Mouse (Mus musculus): Measurements from ENCODE around the gene Sik2. TPM values are rescaled to one million over a fixed set of nuclear protein-coding genes. Genes with fewer than 3 reads are reported as not detected.

The Sik2 gene
- polyA plus RNA-seq, 1 experiment from 2014 or later, result 19.0 TPM

DNA sequence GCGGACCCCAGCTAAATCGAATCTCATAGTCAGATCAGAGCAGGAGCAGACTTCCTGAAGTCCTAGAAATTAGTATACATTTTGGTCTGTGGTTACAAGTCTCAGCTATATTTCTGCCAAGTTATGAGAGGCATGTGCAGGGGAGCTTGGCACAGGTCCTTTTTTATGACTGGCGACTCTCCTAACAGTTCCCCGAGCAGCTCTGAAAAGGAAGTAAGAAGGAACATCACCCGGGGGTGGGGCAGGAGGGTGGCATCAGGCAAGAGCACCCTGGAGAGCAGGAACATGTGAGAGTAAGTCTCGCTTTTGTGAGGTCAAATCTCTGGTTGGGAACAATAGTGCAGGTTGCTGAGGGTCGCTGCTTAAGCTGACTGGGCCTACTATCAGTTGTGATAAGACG lies 158.2 kb downstream of the Sik2 start:
- Histone ChIP-seq H3K9me3 (replicated peaks) (no peaks in the 10 kb centered on the region), H3K27ac (replicated peaks) (peak overlapping the region; percentile 34; the same call in 1 of the 2 replicates), H3K4me3 (replicated peaks) (no peak overlapping the region), H3K9ac (no peak overlapping the region), H3K4me1 (peaks cover 21% of the 10 kb centered on the region), H3K27me3 (no peaks in the 10 kb centered on the region), H3K36me3 (no peaks in the 10 kb centered on the region), H3K4me2 (replicated peaks) (peak overlapping the region; percentile 32)
- ATAC-seq (ENCODE audit: insufficient number of reproducible peaks, low FRiP score, low TSS enrichment, low read depth), result no peak
- 34% methylated on average over 8 of the region's 8 CpGs for WGBS

DNA sequence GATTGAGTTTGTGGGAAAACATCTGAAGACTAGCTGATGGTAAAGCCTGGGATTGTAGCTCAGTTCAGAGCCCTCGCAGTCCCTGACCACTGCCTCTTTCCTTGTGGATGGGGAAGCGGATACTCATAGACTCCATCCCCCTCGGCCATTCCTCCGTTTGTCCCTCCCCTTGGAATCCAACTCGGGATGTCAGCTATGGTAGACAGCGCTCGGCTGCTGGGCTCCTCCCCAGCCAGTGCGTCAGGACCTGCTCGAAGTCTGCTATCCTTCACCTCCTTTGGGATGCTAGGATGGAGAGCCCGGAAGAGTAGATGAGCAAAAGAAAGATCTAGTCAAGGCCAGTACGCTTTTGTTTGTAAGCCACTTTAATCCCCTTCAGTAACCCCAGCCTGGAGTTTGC lies 158.6 kb downstream of the Sik2 start:
- peaks cover 21% of the 10 kb centered on the region for H3K4me1 ChIP-seq
- H3K4me2 ChIP-seq (replicated peaks), result peak overlapping the region; percentile 32
- H3K9me3 ChIP-seq (replicated peaks), result no peaks in the 10 kb centered on the region
- H3K4me3 ChIP-seq (replicated peaks), result no peak overlapping the region
- H3K9ac ChIP-seq, result no peak overlapping the region
- H3K27ac ChIP-seq (replicated peaks), result 0 out of 2 replicates have a peak overlapping the region, but pooled peaks have one; percentile 22
- H3K27me3 ChIP-seq, result no peaks in the 10 kb centered on the region
- WGBS, result 14% methylated on average over 11 of the region's 11 CpGs
- ATAC-seq (ENCODE audit: insufficient number of reproducible peaks, low FRiP score, low TSS enrichment, low read depth), result 0 out of 2 replicates have a peak, but pooled peaks have one; percentile 30
- no peaks in the 10 kb centered on the region for H3K36me3 ChIP-seq

DNA sequence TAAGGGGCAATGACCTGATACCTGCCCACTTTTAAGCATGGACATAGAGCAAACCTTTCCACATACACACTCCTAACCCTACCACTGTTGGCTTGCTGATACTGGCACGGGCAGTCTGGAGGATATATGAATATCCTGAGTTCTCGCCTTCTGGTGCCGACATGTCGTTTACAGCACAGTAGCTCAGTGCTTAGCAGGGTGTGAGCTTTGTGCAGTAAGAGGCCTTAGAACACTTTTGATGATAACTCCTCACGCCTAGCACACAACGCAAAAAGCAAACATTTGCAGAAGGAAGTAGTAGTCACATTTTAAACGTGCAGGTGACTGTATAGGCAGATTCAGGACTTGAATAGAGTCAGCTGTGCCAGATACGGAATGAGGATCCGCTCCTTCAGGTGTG lies 159.1 kb downstream of the Sik2 start:
- H3K27ac ChIP-seq (replicated peaks), result no peak overlapping the region

DNA sequence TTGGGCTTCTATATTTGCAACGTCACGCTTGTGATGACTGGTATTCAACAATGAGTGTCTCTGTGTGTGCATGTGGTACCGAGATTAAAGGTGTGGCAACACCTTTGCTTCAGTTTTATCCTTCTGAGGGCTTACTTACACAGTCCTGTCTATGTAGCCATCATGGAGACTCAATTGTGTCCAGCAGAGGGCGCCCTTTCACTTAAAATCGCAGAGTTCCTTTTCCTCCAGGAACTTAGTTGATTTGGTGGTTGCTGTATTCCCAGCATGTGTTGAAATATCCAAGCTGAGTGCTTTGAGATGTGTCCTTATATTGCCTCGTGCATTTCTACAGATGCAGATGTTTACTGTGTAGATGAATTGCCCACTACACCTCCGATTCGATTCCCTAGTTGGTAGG lies 159.6 kb downstream of the Sik2 start:
- 22% methylated on average over 8 of the region's 8 CpGs for WGBS
- peak; percentile 73; the same call in 1 of the 2 replicates for ATAC-seq (ENCODE audit: insufficient number of reproducible peaks, low FRiP score, low TSS enrichment, low read depth)
- Histone ChIP-seq H3K27ac (replicated peaks) (no peak overlapping the region), H3K9me3 (replicated peaks) (no peaks in the 10 kb centered on the region), H3K27me3 (no peaks in the 10 kb centered on the region), H3K4me1 (peaks cover 21% of the 10 kb centered on the region), H3K4me2 (replicated peaks) (no peak overlapping the region), H3K9ac (no peak overlapping the region), H3K4me3 (replicated peaks) (no peak overlapping the region), H3K36me3 (no peaks in the 10 kb centered on the region)

More for the DNA sequence above, 159.1 kb downstream of the Sik2 start:
- no peak overlapping the region for H3K9ac ChIP-seq
- peak overlapping the region; percentile 32; the same call in 1 of the 2 replicates for H3K4me2 ChIP-seq (replicated peaks)
- H3K4me1 ChIP-seq, result peaks cover 21% of the 10 kb centered on the region
- H3K4me3 ChIP-seq (replicated peaks), result no peak overlapping the region
- no peak for ATAC-seq (ENCODE audit: insufficient number of reproducible peaks, low FRiP score, low TSS enrichment, low read depth)
- no peaks in the 10 kb centered on the region for H3K27me3 ChIP-seq
- H3K36me3 ChIP-seq, result no peaks in the 10 kb centered on the region
- WGBS, result 68% methylated on average over 9 of the region's 9 CpGs
- H3K9me3 ChIP-seq (replicated peaks), result no peaks in the 10 kb centered on the region

DNA sequence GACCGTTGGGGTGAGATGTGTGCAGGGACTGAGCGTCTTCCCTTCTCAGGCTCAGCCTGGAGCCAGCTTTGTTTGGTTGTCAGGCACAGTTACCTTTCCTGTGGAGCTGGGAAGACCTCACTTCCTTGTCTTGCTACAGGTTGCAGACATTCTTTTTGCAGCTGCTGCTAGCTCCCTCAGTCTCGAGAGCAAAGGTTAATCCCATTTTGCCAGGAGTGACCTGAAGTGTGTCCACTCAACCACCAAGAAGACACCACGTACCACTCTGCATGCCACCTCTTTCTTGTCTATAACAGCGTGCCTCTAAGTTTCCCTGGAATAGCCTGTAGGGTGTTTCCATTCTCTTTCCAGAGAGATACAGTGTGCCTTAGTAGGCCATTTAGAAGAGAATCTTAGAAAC lies 160.1 kb downstream of the Sik2 start:
- Histone ChIP-seq H3K4me3 (replicated peaks) (no peak overlapping the region), H3K9ac (no peak overlapping the region), H3K4me2 (replicated peaks) (no peak overlapping the region), H3K27ac (replicated peaks) (no peak overlapping the region), H3K9me3 (replicated peaks) (no peaks in the 10 kb centered on the region), H3K27me3 (no peaks in the 10 kb centered on the region), H3K4me1 (peaks cover 21% of the 10 kb centered on the region), H3K36me3 (peaks cover 2% of the 10 kb centered on the region; the same call in 1 of the 2 replicates)
- ATAC-seq (ENCODE audit: insufficient number of reproducible peaks, low FRiP score, low TSS enrichment, low read depth), result no peak
- 66% methylated on average over 5 of the region's 5 CpGs for WGBS

DNA sequence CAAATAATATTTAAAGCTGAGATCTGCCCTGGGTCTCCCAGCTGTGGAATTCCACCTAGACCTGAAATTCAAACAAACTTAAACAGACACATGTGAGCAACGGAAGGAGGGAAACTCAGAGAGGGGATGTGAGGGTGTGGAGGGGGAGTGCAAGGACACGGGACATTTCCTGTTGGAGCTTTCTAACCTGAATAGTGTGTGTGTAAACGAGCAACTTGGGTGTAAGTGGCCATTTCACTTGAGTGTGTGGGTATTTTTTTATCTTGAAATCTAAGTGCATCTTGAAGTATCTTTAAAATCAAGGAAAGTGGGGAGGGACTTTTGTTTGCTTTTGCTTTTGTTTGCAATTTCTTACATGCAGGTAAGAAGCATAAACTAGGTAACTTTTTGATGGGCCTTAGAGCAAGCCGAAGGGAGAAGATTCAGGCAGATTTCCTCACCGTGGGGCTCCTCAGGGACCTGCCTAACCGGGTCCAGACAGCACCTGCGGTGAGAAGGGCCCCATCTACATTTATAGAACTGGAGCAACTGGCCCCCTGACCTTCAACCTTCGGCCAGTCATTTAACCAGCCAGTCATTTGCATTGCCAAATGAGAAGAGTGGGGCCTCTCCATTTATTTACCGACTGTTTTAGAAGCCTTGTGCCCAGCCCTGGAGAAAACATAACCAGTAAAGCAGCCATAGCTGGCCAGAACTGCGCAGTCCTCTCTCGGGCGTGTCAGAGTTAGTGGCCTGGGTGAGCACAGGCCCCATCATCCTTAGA lies 161.1 kb downstream of the Sik2 start:
- WGBS, result 57% methylated on average over 12 of the region's 12 CpGs
- Histone ChIP-seq H3K9me3 (replicated peaks) (no peaks in the 10 kb centered on the region), H3K9ac (no peak overlapping the region), H3K4me1 (peaks cover 21% of the 10 kb centered on the region), H3K27ac (replicated peaks) (no peak overlapping the region), H3K4me2 (replicated peaks) (no peak overlapping the region), H3K36me3 (peaks cover 7% of the 10 kb centered on the region; the same call in 1 of the 2 replicates), H3K4me3 (replicated peaks) (no peak overlapping the region), H3K27me3 (no peaks in the 10 kb centered on the region)
- no peak for ATAC-seq (ENCODE audit: insufficient number of reproducible peaks, low FRiP score, low TSS enrichment, low read depth)

DNA sequence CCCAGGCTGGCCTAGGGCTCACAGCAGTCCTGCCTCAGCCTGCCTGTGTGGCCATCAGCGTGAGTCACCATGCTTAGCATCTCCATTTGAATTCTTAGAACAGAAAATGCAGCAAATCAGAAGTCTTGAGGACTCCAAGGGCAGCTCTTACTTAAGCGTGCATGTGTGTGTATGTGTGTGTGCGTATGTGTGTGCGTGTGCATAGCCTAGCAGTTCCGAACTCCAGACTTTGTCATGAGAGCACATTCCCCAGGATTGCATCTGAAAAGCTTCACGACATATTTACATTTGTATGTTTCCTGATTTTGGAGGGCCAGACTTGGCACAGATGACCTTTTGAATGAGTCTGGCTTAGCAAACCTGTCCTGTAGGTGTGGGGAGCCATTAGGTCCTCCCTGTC lies 161.7 kb downstream of the Sik2 start:
- Histone ChIP-seq H3K4me1 (peaks cover 18% of the 10 kb centered on the region), H3K36me3 (peaks cover 9% of the 10 kb centered on the region; the same call in 1 of the 2 replicates), H3K27me3 (no peaks in the 10 kb centered on the region), H3K27ac (replicated peaks) (no peak overlapping the region), H3K4me2 (replicated peaks) (no peak overlapping the region), H3K9me3 (replicated peaks) (no peaks in the 10 kb centered on the region), H3K4me3 (replicated peaks) (no peak overlapping the region), H3K9ac (no peak overlapping the region)
- 89% methylated on average over 6 of the region's 6 CpGs for WGBS
- ATAC-seq (ENCODE audit: insufficient number of reproducible peaks, low FRiP score, low TSS enrichment, low read depth), result no peak

DNA sequence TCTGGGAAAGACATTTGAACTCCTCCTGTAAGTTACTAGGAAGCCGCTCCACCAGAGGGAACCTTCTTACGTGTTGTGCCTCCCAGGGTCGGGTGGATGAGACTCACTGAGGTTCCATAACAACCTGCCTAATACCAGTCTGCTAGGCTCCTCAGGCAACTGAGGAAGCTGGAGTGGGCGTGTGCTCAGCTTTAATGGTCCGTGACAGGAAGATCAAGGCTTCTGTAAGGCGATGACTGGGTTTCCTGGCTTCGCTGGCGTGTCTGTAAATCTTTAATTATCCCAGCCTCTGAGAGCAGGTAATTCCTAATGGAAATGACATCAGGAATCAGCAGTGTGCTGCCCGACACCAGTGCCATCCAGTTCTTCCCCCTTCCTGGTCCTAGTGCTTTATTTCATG lies 163.3 kb downstream of the Sik2 start:
- Histone ChIP-seq H3K27me3 (no peaks in the 10 kb centered on the region), H3K9me3 (replicated peaks) (no peaks in the 10 kb centered on the region), H3K27ac (replicated peaks) (no peak overlapping the region), H3K9ac (no peak overlapping the region), H3K4me3 (replicated peaks) (no peak overlapping the region), H3K4me1 (peaks cover 13% of the 10 kb centered on the region), H3K4me2 (replicated peaks) (no peak overlapping the region), H3K36me3 (peaks cover 9% of the 10 kb centered on the region; the same call in 1 of the 2 replicates)
- ATAC-seq (ENCODE audit: insufficient number of reproducible peaks, low FRiP score, low TSS enrichment, low read depth), result no peak
- 48% methylated on average over 9 of the region's 9 CpGs for WGBS

DNA sequence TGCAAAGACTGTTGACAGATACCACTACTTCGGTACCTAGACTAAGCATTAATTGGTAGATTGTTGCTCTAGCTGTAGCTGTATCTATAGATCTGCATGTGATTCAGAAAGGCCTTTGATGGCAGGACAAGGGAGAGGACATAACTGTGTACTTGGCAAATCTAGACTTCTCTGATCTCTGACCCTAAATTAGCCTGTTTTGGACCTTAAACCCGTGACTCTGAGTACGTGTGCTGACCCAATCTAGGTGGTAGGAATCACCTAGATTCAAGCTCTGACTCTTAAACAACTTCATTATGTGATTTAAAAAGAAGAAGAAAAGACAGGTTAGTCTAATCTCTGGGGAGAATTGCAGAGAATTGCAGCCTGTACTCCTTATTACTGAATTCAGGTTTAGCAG lies 163.8 kb downstream of the Sik2 start, which contains the start of gene Ppp2r1b:
Gene Ppp2r1b, plus strand, starts transcription at position 221 of the 400 bp plus-strand sequence.
- H3K4me1 ChIP-seq, result peaks cover 8% of the 10 kb centered on the region
- no peak for ATAC-seq (ENCODE audit: insufficient number of reproducible peaks, low FRiP score, low TSS enrichment, low read depth)
- no peak within 1 kb of the TSS for H3K4me3 ChIP-seq (replicated peaks)
- 85% methylated on average over 3 of the region's 3 CpGs for WGBS
- peaks cover 9% of the 10 kb centered on the region; the same call in 1 of the 2 replicates for H3K36me3 ChIP-seq
- no peaks in the 10 kb centered on the region for H3K9me3 ChIP-seq (replicated peaks)
- no peak within 1 kb of the TSS for H3K9ac ChIP-seq
- no peak within 1 kb of the TSS for H3K4me2 ChIP-seq (replicated peaks)
- no peak within 1 kb of the TSS for H3K27ac ChIP-seq (replicated peaks)
- H3K27me3 ChIP-seq, result no peaks in the 10 kb centered on the region

Other genes starting within 250 kb of the Sik2 start
- gene Fdxacb1, start 240.8 kb downstream of the Sik2 start, polyA plus RNA-seq (2015; fragmentation: Nextera tagmentation; extraction: Ambion mirVana), result 10.8 and 11.3 TPM in 2 replicates
- 33.9 and 35.2 TPM in 2 replicates for gene Alg9, start 234.1 kb downstream of the Sik2 start, polyA plus RNA-seq (2015; fragmentation: Nextera tagmentation; extraction: Ambion mirVana)
- 39.9 and 51.9 TPM in 2 replicates for gene 1110032A03Rik, start 233.6 kb downstream of the Sik2 start, polyA plus RNA-seq (2015; fragmentation: Nextera tagmentation; extraction: Ambion mirVana)
- gene Ppp2r1b, start 163.8 kb downstream of the Sik2 start, polyA plus RNA-seq (2015; fragmentation: Nextera tagmentation; extraction: Ambion mirVana), result 54.3 and 58.9 TPM in 2 replicates
- gene Btg4, start 51.8 kb upstream of the Sik2 start, polyA plus RNA-seq (2015; fragmentation: Nextera tagmentation; extraction: Ambion mirVana), result 0.80 and 2.0 TPM in 2 replicates
- 6.2 and 6.7 TPM in 2 replicates for gene Layn, start 68.0 kb upstream of the Sik2 start, polyA plus RNA-seq (2015; fragmentation: Nextera tagmentation; extraction: Ambion mirVana)
- 3.9 and 12.7 TPM in 2 replicates for gene 4833427G06Rik, start 93.0 kb upstream of the Sik2 start, polyA plus RNA-seq (2015; fragmentation: Nextera tagmentation; extraction: Ambion mirVana)
- 0.17 and 0.27 TPM in 2 replicates for gene Gm32742, start 156.4 kb upstream of the Sik2 start, polyA plus RNA-seq (2015; fragmentation: Nextera tagmentation; extraction: Ambion mirVana)
- 0.07 and 0.39 TPM in 2 replicates for gene Pou2af1, start 204.6 kb upstream of the Sik2 start, polyA plus RNA-seq (2015; fragmentation: Nextera tagmentation; extraction: Ambion mirVana)